Mouse (Mus musculus) kidney, postnatal 10 days (tissue): ENCODE measurements at regions not wholly inside any gene's neighbourhood (a gene's known extent, or its start where the extent isn't known, plus 50 kb on each side); places are given as distances from the start of the nearest gene placed in this dataset.

ENCODE experiments used
- DNase-seq: peaks from one replicate; pipeline ENCODE4 v3.0.0; 2021; ENCODE audit warnings: mixed read lengths

DNA sequence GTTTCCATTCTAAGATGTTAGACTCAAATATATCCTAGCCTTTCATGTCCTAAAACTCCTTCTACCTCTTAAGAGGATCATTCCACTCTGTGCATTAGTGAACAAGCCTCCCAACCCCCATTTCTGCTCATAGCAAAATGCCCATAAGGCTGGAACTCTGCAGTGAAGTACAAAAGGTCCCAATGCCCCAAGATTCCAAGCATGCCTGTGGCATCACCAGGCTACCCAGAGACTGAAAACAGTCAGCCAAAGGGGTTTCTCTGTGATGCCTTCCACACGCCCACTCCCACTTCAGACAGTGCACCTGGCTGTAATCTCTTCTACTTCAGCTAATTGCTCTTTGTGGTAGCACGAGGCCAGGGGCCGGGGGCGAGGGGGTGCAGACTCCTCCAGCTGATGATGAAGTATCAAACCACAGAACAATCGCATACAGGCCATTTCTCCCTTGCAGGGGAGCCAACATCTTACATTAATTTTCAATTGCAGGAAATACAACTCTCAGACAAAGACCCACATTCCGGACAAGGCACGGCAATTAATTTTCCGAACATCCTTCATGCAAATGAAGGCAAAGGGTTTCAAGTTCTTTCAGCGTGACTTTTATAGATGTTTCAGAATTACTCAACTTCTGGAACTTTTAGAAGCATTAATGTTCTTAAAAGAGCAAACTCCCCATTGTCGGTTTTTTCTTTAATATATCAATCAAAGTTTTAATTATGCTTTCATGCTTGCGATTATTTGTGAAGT is 313.6 kb downstream of the 1500009L16Rik start:
- DNase-seq: peak; percentile 14

GRCm38 (mm10) chr10:84048706-84049105 is 326.0 kb downstream of the 1500009L16Rik start:
- no peak for DNase-seq

- DNase-seq: no peak
Measured at GRCm38 (mm10) chr10:84052696-84053095, 330.0 kb downstream of the 1500009L16Rik start.

DNA sequence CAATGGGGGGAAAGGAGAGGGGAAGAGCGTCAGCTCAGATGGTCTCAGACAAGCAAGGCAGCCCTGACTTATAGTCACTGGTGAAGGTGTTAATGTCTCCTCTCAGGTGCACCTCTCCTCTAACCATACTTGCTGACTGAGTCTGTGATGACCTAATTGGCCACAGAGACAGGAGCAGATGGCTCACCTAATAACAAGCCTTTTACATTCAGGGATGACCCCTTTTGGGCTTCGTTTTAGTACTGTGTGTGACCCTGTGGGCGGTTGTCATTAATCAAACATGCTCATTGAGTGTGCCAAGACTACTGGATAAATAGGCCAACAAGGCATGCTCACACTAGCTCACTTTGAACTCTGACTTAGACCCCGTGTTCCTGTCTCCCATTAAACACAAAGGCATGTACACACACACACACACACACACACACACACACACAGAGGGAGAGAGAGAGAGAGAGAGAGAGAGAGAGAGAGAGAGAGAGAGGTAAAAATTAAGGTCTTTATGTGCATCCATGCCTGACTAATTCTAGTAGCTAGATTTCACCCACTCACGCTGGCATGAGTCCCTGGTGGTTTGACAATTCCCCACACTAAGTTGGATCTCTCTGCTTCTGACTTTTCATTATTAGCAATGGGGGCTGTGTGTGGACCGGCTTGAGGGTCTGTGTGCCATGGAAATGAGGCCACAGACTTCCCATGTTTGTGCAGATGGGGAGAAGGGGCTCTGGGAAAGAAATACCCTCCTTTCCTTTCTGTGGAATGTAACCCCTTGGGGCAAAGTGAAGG is 332.1 kb downstream of the 1500009L16Rik start:
- DNase-seq: no peak

DNA sequence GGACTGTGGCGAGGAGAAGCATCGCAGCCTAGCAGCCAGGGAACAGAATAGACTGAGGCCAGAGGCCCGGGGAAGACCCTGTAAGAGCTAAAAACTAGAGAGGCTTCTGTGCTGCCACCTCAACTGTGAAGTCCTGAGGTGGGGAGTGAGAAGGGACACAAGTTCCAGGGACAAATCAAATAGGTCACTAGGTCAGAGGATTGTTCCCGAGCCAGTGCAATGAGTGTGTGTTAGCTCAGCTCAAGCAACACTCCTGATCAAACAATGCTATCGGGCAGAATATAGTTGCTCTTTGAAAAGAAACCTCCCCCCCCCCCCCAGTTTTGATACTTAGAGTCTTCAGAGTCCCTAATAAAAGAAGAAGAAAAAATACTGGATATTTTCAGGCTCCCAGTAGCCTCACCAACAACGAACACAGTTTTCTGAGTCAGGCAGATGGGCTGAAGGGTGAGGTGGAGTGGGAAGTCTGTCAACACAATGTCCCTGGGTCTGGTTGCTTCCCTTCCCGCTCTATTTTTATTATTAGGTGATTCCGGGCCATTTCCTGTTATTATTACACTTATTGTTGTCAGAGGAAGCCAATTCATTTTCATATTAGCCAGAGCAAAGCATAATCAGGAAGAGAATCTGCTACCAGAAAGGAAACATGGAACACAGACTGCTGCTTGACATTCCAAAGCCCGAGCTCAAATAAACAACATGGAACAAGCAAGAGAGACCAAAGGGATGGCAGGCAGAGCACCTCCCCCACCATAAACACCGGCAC is 332.9 kb downstream of the 1500009L16Rik start:
- peak; percentile 30 for DNase-seq

DNA sequence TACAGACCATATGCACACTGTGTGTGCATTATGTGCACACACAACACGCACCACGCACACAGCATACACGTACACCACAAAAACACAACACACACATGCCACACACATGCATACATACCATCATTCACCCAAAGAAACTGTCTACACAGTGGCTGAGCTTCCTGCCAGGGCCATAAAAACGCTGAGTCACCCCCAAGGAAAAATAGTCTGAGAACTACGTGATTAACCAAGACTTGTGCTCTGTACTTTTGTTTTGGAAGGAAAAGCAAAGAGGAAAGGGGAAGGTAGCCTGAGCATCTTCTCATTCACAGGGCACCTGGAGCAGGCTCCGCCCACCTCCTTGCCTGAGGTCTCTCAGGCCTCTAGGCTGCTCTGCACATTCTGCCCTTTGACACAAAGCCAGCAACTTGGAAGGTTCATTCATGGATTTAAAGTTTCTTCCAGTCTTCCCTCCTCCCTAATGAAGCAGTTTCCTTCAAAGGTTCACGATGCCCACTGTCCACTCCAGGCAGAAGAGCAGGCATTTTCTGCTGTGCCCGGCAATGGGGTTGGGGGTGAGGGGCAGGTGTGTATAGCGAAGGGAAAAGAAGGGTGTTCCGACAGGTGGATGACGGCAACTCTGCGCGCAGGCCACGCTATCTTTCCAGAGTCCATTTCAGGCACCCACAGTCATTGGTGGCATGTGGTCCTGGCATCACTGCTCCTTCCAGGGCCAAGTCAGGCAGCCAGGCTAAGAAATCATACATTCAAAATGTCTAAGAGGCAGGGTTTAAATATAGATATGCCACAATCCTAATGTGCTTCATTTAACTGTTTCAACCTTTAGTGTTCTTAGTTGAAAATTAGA is 333.9 kb downstream of the 1500009L16Rik start:
- peak; percentile 32 for DNase-seq

DNA sequence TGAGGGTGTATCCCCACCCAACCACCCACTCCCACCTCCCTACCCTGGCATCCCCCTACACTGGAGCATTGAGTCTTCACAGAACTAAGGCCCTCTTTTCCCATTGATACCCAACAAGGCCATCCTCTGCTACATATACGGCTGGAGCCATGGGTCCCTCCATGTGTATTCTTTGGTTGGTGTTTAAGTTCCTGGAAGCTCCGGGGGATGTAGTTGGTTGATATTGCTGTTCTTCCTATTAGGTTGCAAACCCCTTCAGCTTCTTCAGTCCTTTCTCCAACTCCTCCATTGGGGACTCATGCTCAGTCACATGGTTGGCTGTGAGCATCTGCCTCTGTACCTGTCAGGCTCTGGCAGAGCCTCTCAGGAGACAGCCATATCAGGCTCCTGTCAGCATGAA is 335.6 kb downstream of the 1500009L16Rik start:
- DNase-seq: no peak

GRCm38 (mm10) chr10:84059646-84060491 is 337.2 kb downstream of the 1500009L16Rik start:
- DNase-seq: no peak

DNA sequence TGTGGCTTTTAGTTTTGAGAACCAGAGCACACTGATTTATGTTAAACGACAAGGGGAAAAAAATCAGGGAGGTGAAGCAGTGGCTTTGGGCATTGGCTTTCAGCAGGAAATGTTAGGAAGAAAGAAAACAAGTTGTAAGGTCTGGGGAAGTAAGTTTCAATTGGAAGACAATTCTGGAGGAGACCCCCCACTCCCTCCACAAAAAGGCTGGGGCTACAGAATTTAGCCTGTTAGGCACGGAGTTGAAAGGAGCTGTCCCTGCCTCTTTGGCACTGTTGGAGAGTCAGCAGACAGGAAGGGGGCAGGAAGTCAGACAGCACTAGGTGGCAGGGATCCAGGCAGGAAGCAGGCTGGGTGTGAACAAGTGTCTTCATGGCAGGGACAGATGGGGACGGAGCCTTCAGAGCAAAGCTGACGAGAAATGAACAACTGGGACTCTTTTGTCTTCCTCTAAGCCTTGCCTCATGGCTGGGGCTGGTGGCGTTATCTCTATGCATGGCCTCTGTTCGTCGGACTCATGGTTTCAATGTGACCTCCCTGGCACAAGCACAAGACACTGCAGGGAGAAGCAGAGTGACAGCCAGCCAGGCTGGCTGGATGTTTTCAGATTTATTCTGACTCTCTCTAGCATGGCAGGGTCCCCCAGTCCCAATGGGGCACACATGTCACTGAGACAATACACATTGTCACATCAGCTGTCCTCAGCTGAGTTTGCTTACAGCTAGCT is 338.0 kb downstream of the 1500009L16Rik start:
- DNase-seq: peak; percentile 91

GRCm38 (mm10) chr10:84067052-84067650 is 344.5 kb downstream of the 1500009L16Rik start:
- no peak for DNase-seq

DNA sequence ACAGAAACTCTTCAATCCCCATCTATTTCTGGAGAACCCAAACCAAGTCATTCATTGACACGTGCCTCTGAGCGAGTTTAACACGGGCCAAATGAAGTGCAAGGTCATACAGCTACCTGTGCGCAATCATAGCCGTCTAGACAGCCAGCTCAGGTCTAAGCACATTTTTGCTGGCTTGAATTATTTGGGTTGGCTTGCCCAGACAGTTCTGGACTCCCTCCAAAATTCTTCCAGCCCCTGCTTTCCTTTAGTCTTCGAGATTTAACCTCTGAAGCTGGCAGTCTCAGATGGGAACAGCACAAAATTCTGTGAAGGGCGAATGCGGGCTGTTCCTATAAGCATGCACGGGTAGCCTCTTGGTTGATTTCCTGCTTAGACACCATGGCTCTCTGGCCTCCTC is 347.1 kb downstream of the 1500009L16Rik start:
- no peak for DNase-seq

DNA sequence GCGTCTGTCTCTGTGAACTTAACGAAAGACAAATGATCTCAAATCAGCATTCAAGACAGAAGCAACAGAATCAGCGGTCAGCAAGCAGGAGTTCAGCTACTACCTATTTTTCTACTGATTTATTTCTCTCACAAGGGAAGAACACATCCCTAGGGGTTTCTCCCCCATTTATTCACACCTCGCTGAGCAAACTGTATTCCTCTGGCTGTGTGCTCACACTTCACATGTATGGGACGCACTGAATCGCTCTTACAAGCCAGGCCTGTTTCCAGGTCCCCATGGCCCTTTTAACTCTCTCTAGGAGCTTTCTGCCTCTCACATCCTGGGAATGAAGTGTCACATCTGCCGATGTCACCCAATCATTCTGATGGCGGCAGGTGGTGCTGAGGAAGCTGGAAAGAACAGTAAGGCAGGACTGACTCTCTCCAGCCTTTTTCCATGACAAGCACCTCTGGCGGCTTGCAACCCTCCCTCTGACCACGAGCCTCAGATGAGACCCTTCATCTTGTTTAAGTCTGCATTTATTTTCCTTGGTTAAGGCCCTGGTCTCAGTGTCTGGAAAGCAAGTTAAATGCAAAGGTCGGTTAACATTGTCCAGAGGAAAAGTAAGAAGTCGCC is 350.3 kb downstream of the 1500009L16Rik start:
- no peak for DNase-seq

- DNase-seq: no peak
Measured at GRCm38 (mm10) chr10:84075581-84075980, 352.9 kb downstream of the 1500009L16Rik start.

DNA sequence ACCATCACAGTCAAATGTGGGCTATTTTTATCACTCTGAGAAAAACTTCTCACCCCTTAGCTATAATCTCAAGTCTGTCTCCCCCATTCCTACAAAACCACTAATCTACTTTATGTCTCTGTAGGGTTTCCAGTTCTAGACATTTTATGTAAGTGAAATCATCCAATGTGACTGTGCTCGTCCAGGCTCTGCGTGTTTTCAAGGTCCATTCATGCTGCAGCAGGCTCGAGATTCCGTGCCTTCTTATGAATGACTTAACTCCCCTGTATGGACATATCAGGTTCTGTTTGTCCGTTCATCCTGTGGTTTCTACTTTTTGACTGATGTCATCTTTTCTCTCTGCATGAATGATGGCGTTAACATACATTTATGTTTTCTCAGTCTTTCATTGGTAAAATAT is 357.6 kb downstream of the 1500009L16Rik start:
- DNase-seq: no peak

- DNase-seq: no peak
Measured at GRCm38 (mm10) chr10:84081673-84082072, 358.7 kb downstream of the Nuak1 start.

GRCm38 (mm10) chr10:84087528-84087927 is 352.9 kb downstream of the Nuak1 start:
- DNase-seq: no peak

GRCm38 (mm10) chr10:84087929-84088328 is 352.5 kb downstream of the Nuak1 start:
- DNase-seq: no peak

GRCm38 (mm10) chr10:84088799-84089778 is 351.3 kb downstream of the Nuak1 start:
- no peak for DNase-seq

DNA sequence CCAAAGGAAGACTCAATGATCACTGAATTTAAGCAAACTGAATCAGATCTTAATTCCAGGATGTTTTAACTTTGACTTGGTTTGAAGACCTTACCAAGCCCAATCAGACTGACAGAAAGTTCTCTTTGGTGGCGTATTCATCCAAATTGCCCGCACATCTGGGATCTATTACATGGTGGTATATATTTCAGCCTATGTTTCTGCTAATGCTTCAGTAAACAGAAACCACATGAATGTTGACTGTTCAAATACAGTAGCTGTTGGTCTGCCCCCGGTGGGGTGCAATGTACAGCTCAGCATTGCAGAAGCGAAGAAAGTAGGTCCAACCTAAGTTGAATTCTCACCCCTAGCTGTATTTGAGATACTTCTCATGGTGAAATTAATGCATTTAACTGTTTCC is 346.5 kb downstream of the Nuak1 start:
- no peak for DNase-seq
